Mouse (Mus musculus) v-Abl transformed pro-B cells (cell line): ENCODE data around the gene Bsdc1.

Source experiments
- in situ Hi-C, 2 experiments: fragments of 400-800 bp; cut with MboI; formaldehyde crosslinking; loops; one replicate each; pipeline ENCODE4 v1.15.1; 2025; ENCODE audit not compliant: unreplicated experiment in 2 of 2

Gene Bsdc1

GRCm38 (mm10) chr4:129464286-129464815, 3.0 kb downstream of the Bsdc1 start:
- in situ Hi-C loops: loop anchor here in 1 of 2 experiments (25.0 kb wide), 1 partner anchor 502 kb away; the partner anchor contains the start of gene Azin2

GRCm38 (mm10) chr4:129476047-129476446, 14.7 kb downstream of the Bsdc1 start:
- in situ Hi-C loops: no loop called here

GRCm38 (mm10) chr4:129479863-129480262, 18.5 kb downstream of the Bsdc1 start:
- in situ Hi-C loops: no loop called here

- in situ Hi-C loops: no loop called here
Observed at GRCm38 (mm10) chr4:129481090-129481489, 19.7 kb downstream of the Bsdc1 start.

GRCm38 (mm10) chr4:129490972-129491880, 29.8 kb downstream of the Bsdc1 start, which contains the start of the genes Tssk3 and Fam229a:
Gene Tssk3 (minus strand): TSS chr4:129491022.
Gene Fam229a (plus strand): TSS chr4:129491190.
- in situ Hi-C loops: no loop called here

GRCm38 (mm10) chr4:129494681-129495080, 33.3 kb downstream of the Bsdc1 start:
- in situ Hi-C loops: no loop called here

GRCm38 (mm10) chr4:129495672-129496562, 34.5 kb downstream of the Bsdc1 start:
- in situ Hi-C loops: no loop called here

GRCm38 (mm10) chr4:129496631-129497030, 35.2 kb downstream of the Bsdc1 start:
- in situ Hi-C loops: no loop called here

- in situ Hi-C loops: no loop called here
Observed at GRCm38 (mm10) chr4:129498941-129499340, 37.6 kb downstream of the Bsdc1 start.

GRCm38 (mm10) chr4:129500017-129500416, 38.6 kb downstream of the Bsdc1 start:
- in situ Hi-C loops: no loop called here

GRCm38 (mm10) chr4:129500607-129501566, 39.5 kb downstream of the Bsdc1 start:
- in situ Hi-C loops: no loop called here

- in situ Hi-C loops: no loop called here
Observed at GRCm38 (mm10) chr4:129502327-129502888, 41.0 kb downstream of the Bsdc1 start.

- in situ Hi-C loops: no loop called here
Observed at GRCm38 (mm10) chr4:129502901-129503444, 41.6 kb downstream of the Bsdc1 start.

- in situ Hi-C loops: no loop called here
Observed at GRCm38 (mm10) chr4:129505511-129505910, 44.1 kb downstream of the Bsdc1 start.

- in situ Hi-C loops: no loop called here
Observed at GRCm38 (mm10) chr4:129507434-129508236, 46.3 kb downstream of the Bsdc1 start.

GRCm38 (mm10) chr4:129508237-129508515, 46.8 kb downstream of the Bsdc1 start:
- in situ Hi-C loops: no loop called here

- in situ Hi-C loops: no loop called here
Observed at GRCm38 (mm10) chr4:129508834-129509600, 47.6 kb downstream of the Bsdc1 start.

- in situ Hi-C loops: no loop called here
Observed at GRCm38 (mm10) chr4:129509650-129510049, 48.3 kb downstream of the Bsdc1 start.
